Mouse (Mus musculus) limb, embryonic 11.5 days (tissue): ENCODE measurements at regions not wholly inside any gene's neighbourhood (a gene's known extent, or its start where the extent isn't known, plus 50 kb on each side); places are given as distances from the start of the nearest gene placed in this dataset.

Experiments
- ATAC-seq: fragments of 200-750 bp; cut with Nextera tagmentation; 2 replicates; pipeline ENCODE4 v1.8.0; 2017; ENCODE audit warnings: low read depth; ENCODE audit not compliant: insufficient number of reproducible peaks, low FRiP score, low TSS enrichment
- DNase-seq: peaks from one replicate; pipeline ENCODE4 v3.0.0-alpha.2; 2015; ENCODE audit warnings: low spot score
- H3K27ac ChIP-seq: fragments of 300-500 bp; sonication (generic); replicated peaks from 2 replicates; pipeline ENCODE4 v1.5.1; 2014; ENCODE audit warnings: low read depth, mild to moderate bottlenecking, low read length
- H3K27me3 ChIP-seq: fragments of 300-500 bp; sonication (generic); 2 replicates; pipeline ENCODE4 v1.6.1; 2014; ENCODE audit warnings: mild to moderate bottlenecking, low read length, mixed read lengths; ENCODE audit not compliant: control insufficient read depth, insufficient read depth
- H3K36me3 ChIP-seq: fragments of 300-500 bp; sonication (generic); 2 replicates; pipeline ENCODE4 v1.6.1; 2014; ENCODE audit warnings: mild to moderate bottlenecking, low read length, moderate library complexity, mixed read lengths; ENCODE audit not compliant: control insufficient read depth, insufficient read depth
- H3K4me1 ChIP-seq: fragments of 300-500 bp; sonication (generic); 2 replicates; pipeline ENCODE4 v1.6.1; 2014; ENCODE audit warnings: low read length, mixed read lengths; ENCODE audit not compliant: control insufficient read depth, insufficient read depth
- H3K4me2 ChIP-seq: fragments of 300-500 bp; sonication (generic); 2 replicates; pipeline ENCODE4 v1.6.1; 2014; ENCODE audit warnings: low read depth, mild to moderate bottlenecking, moderate library complexity; ENCODE audit not compliant: severe bottlenecking
- H3K4me3 ChIP-seq: fragments of 300-500 bp; sonication (generic); 2 replicates; pipeline ENCODE4 v1.5.1; 2014; ENCODE audit warnings: low read depth, low read length
- H3K9ac ChIP-seq: fragments of 300-500 bp; sonication (generic); 2 replicates; pipeline ENCODE4 v1.6.1; 2014; ENCODE audit warnings: mild to moderate bottlenecking, low read length
- H3K9me3 ChIP-seq: fragments of 300-500 bp; sonication (generic); 2 replicates; pipeline ENCODE4 v1.6.1; 2016; ENCODE audit warnings: low read length; ENCODE audit not compliant: control insufficient read depth
- WGBS: fragments of 180-500 bp; shearing (Covaris S2); extraction: QIAGEN DNeasy Blood & Tissue Kit; methylation state at CpG from one replicate; pipeline ENCODE4 v1.1.7; 2014; 5-methylcytosine and 5-hydroxymethylcytosine counted together

- DNase-seq (no peak), ATAC-seq (no peak)
- Histone ChIP-seq H3K9me3 (no peaks in the 10 kb centered on the region), H3K27me3 (no peaks in the 10 kb centered on the region), H3K36me3 (no peaks in the 10 kb centered on the region), H3K4me1 (no peaks in the 10 kb centered on the region), H3K9ac (no peak overlapping the region), H3K4me3 (no peak overlapping the region), H3K4me2 (no peak overlapping the region), H3K27ac (no peak overlapping the region)
- 53% methylated on average over 5 of the region's 5 CpGs for WGBS
These were observed 133.4 kb downstream of the Klhl25 start for GRCm38 (mm10) chr7:75981560-75981959.

GRCm38 (mm10) chr7:75983029-75983808 is 135.1 kb downstream of the Klhl25 start:
- H3K27me3 ChIP-seq = no peaks in the 10 kb centered on the region
- no peak overlapping the region for H3K27ac ChIP-seq
- peak; percentile 25 for DNase-seq
- no peak overlapping the region for H3K4me3 ChIP-seq
- no peak for ATAC-seq
- H3K9ac ChIP-seq = no peak overlapping the region
- no peaks in the 10 kb centered on the region for H3K9me3 ChIP-seq
- 9% methylated on average over 23 of the region's 23 CpGs for WGBS
- no peaks in the 10 kb centered on the region for H3K36me3 ChIP-seq
- H3K4me2 ChIP-seq = peak overlapping the region; percentile 17; the same call in 1 of the 2 replicates
- no peaks in the 10 kb centered on the region for H3K4me1 ChIP-seq

GRCm38 (mm10) chr7:75983809-75984171 is 135.7 kb downstream of the Klhl25 start:
- Histone ChIP-seq H3K9me3 (no peaks in the 10 kb centered on the region), H3K4me3 (no peak overlapping the region), H3K4me1 (no peaks in the 10 kb centered on the region), H3K36me3 (no peaks in the 10 kb centered on the region), H3K9ac (no peak overlapping the region), H3K27me3 (no peaks in the 10 kb centered on the region), H3K27ac (no peak overlapping the region), H3K4me2 (no peak overlapping the region)
- no peak for DNase-seq
- 69% methylated on average over 7 of the region's 7 CpGs for WGBS
- ATAC-seq = no peak

- no peak overlapping the region for H3K4me3 ChIP-seq
- H3K4me2 ChIP-seq = no peak overlapping the region
- whole genome bisulfite sequencing = 44% methylated on average over 5 of the region's 5 CpGs
- no peaks in the 10 kb centered on the region for H3K27me3 ChIP-seq
- H3K9ac ChIP-seq = no peak overlapping the region
- no peak overlapping the region for H3K27ac ChIP-seq
- no peaks in the 10 kb centered on the region for H3K4me1 ChIP-seq
- no peaks in the 10 kb centered on the region for H3K36me3 ChIP-seq
- ATAC-seq (no peak), DNase-seq (peak; percentile 18)
- no peaks in the 10 kb centered on the region for H3K9me3 ChIP-seq
These were observed 150.7 kb downstream of the Klhl25 start for GRCm38 (mm10) chr7:75998853-75999252.

GRCm38 (mm10) chr7:75999324-75999907 is 151.3 kb downstream of the Klhl25 start:
- WGBS = 86% methylated on average over 2 of the region's 2 CpGs
- no peaks in the 10 kb centered on the region for H3K9me3 ChIP-seq
- H3K27ac ChIP-seq = no peak overlapping the region
- H3K4me3 ChIP-seq = no peak overlapping the region
- no peaks in the 10 kb centered on the region for H3K27me3 ChIP-seq
- H3K36me3 ChIP-seq = no peaks in the 10 kb centered on the region
- no peak for ATAC-seq
- peak; percentile 16 for DNase-seq
- no peak overlapping the region for H3K4me2 ChIP-seq
- no peaks in the 10 kb centered on the region for H3K4me1 ChIP-seq
- no peak overlapping the region for H3K9ac ChIP-seq

- ATAC-seq (no peak), DNase-seq (no peak)
- H3K4me3 ChIP-seq = no peak overlapping the region
- WGBS = 89% methylated on average over 1 of the region's 1 CpGs
- no peak overlapping the region for H3K9ac ChIP-seq
- H3K4me2 ChIP-seq = no peak overlapping the region
- no peaks in the 10 kb centered on the region for H3K36me3 ChIP-seq
- no peaks in the 10 kb centered on the region for H3K27me3 ChIP-seq
- no peak overlapping the region for H3K27ac ChIP-seq
- H3K4me1 ChIP-seq = no peaks in the 10 kb centered on the region
- H3K9me3 ChIP-seq = no peaks in the 10 kb centered on the region
These were observed 152.9 kb downstream of the Klhl25 start for GRCm38 (mm10) chr7:76001012-76001411.

- Histone ChIP-seq H3K9ac (no peak overlapping the region), H3K4me3 (no peak overlapping the region), H3K4me1 (no peaks in the 10 kb centered on the region), H3K27me3 (no peaks in the 10 kb centered on the region), H3K9me3 (no peaks in the 10 kb centered on the region), H3K4me2 (no peak overlapping the region), H3K27ac (no peak overlapping the region), H3K36me3 (no peaks in the 10 kb centered on the region)
- WGBS = 73% methylated on average over 6 of the region's 6 CpGs
- ATAC-seq (no peak), DNase-seq (no peak)
These were observed 160.1 kb downstream of the Klhl25 start for GRCm38 (mm10) chr7:76008226-76008625.

GRCm38 (mm10) chr7:76047743-76048142 is 181.9 kb upstream of the Agbl1 start:
- H3K4me2 ChIP-seq = no peak overlapping the region

More at GRCm38 (mm10) chr7:76047743-76048142, 181.9 kb upstream of the Agbl1 start:
- Histone ChIP-seq H3K36me3 (no peaks in the 10 kb centered on the region), H3K27me3 (no peaks in the 10 kb centered on the region), H3K9me3 (no peaks in the 10 kb centered on the region), H3K27ac (no peak overlapping the region), H3K4me1 (no peaks in the 10 kb centered on the region), H3K4me3 (no peak overlapping the region), H3K9ac (no peak overlapping the region)
- ATAC-seq = no peak
- DNase-seq = no peak
- 62% methylated on average over 3 of the region's 3 CpGs for WGBS
